Mouse (Mus musculus) stomach, postnatal 0 days (tissue): Measurements from ENCODE around the gene Ccdc27. TPM values are rescaled to one million over a fixed set of nuclear protein-coding genes. Genes with fewer than 3 reads are reported as not detected.

Experiments
- ATAC-seq: fragments of 200-750 bp; cut with Nextera tagmentation; 2 replicates; pipeline ENCODE4 v1.8.0; 2017; ENCODE audit not compliant: low FRiP score, low TSS enrichment
- DNase-seq: peaks from one replicate; pipeline ENCODE4 v3.0.0-alpha.2; 2016; ENCODE audit warnings: low spot score
- H3K27ac ChIP-seq: fragments of 300-500 bp; sonication (generic); replicated peaks from 2 replicates; pipeline ENCODE4 v1.5.1; 2014; ENCODE audit warnings: mild to moderate bottlenecking, control low read depth
- H3K27me3 ChIP-seq: fragments of 300-500 bp; sonication (generic); 2 replicates; pipeline ENCODE4 v1.6.1; 2014; ENCODE audit warnings: low read length; ENCODE audit not compliant: control insufficient read depth, insufficient read depth
- H3K36me3 ChIP-seq: fragments of 300-500 bp; sonication (generic); 2 replicates; pipeline ENCODE4 v1.6.1; 2014; ENCODE audit warnings: low read length, mixed read lengths; ENCODE audit not compliant: control insufficient read depth, insufficient read depth
- H3K4me1 ChIP-seq: fragments of 300-500 bp; sonication (generic); replicated peaks from 2 replicates; pipeline ENCODE4 v1.6.1; 2014; ENCODE audit warnings: antibody characterized with exemption; ENCODE audit not compliant: control insufficient read depth, insufficient read depth
- H3K4me2 ChIP-seq: fragments of 300-500 bp; sonication (generic); replicated peaks from 2 replicates; pipeline ENCODE4 v1.6.1; 2014; ENCODE audit warnings: low read depth, mild to moderate bottlenecking, control low read depth, moderate library complexity
- H3K4me3 ChIP-seq: fragments of 300-500 bp; sonication (generic); 2 replicates; pipeline ENCODE4 v1.5.1; 2014; ENCODE audit warnings: low read depth, low read length, control low read depth
- H3K9ac ChIP-seq: fragments of 300-500 bp; sonication (generic); 2 replicates; pipeline ENCODE4 v1.6.1; 2014; ENCODE audit warnings: mild to moderate bottlenecking, low read length, control low read depth, mixed read lengths
- H3K9me3 ChIP-seq: fragments of 300-500 bp; sonication (generic); 2 replicates; pipeline ENCODE4 v1.6.1; 2016; ENCODE audit warnings: low read length; ENCODE audit not compliant: control insufficient read depth
- CTCF ChIP-seq: IDR thresholded peaks from 2 replicates; pipeline ENCODE4 v1.5.1; 2016; ENCODE audit warnings: antibody characterized with exemption, low read depth, mild to moderate bottlenecking, moderate library complexity
- EP300 ChIP-seq: optimal IDR thresholded peaks from 2 replicates; pipeline ENCODE3; 2016; ENCODE audit warnings: antibody characterized with exemption
- WGBS: fragments of 180-500 bp; shearing (Covaris S2); extraction: QIAGEN DNeasy Blood & Tissue Kit; methylation state at CpG from one replicate; pipeline ENCODE4 v1.1.7; 2014; 5-methylcytosine and 5-hydroxymethylcytosine counted together
- polyA plus RNA-seq: library from polyadenylated mRNA; unstranded; fragments of >200 nt; fragmentation: Nextera tagmentation; extraction: Ambion mirVana; gene quantifications from 2 replicates; pipeline ENCODE4 v1.2.1, GENCODE M21; 2015

The Ccdc27 gene
- polyA plus RNA-seq, 1 experiment from 2014 or later = 0.07 TPM

GRCm38 (mm10) chr4:154024729-154025521, 17.6 kb downstream of the Ccdc27 start:
- no peak for TF ChIP-seq EP300
- TF ChIP-seq CTCF = no peak
- no peaks in the 10 kb centered on the region for H3K9me3 ChIP-seq
- H3K27ac ChIP-seq = peak overlapping the region; percentile 69
- ATAC-seq = no peak
- H3K27me3 ChIP-seq = no peaks in the 10 kb centered on the region
- WGBS = 36% methylated on average over 17 of the region's 17 CpGs
- H3K9ac ChIP-seq = peak overlapping the region; percentile 59
- H3K36me3 ChIP-seq = peaks cover 10% of the 10 kb centered on the region; the same call in 1 of the 2 replicates
- H3K4me2 ChIP-seq = peak overlapping the region; percentile 76
- H3K4me1 ChIP-seq = peaks cover 9% of the 10 kb centered on the region
- DNase-seq = no peak
- peak overlapping the region; percentile 53 for H3K4me3 ChIP-seq

GRCm38 (mm10) chr4:154023754-154024601, 18.5 kb downstream of the Ccdc27 start:
- peak overlapping the region; percentile 20; the same call in 1 of the 2 replicates for H3K4me2 ChIP-seq
- H3K4me1 ChIP-seq = peaks cover 9% of the 10 kb centered on the region
- H3K27me3 ChIP-seq = no peaks in the 10 kb centered on the region
- no peak overlapping the region for H3K27ac ChIP-seq
- 20% methylated on average over 8 of the region's 8 CpGs for WGBS
- H3K4me3 ChIP-seq = no peak overlapping the region
- H3K9me3 ChIP-seq = no peaks in the 10 kb centered on the region
- no peak for ATAC-seq
- no peak overlapping the region for H3K9ac ChIP-seq
- TF ChIP-seq CTCF (no peak), EP300 (no peak)
- peak; percentile 38 for DNase-seq
- H3K36me3 ChIP-seq = peaks cover 17% of the 10 kb centered on the region; the same call in 1 of the 2 replicates

DNA sequence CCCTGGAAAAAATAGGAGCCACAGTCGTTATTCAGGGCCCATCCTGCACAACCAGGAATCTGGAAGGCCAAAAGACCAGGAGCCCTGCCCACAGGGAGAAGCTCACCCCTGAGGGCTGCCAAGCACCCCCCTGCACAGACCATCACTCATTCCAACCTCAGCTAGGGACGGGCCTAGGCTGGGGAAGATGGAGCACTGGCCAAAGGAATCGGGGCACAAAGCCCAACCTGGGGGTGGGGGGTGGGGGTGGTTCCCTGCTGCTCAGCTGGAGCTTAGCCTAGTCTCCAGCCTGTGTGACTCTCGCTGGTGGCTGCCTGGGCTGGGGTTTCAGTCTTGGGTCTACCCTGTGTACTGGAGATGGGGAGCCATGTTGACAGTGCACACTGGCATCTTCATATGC, 19.6 kb downstream of the Ccdc27 start:
- H3K27ac ChIP-seq = peak overlapping the region; percentile 45; the same call in 1 of the 2 replicates
- H3K27me3 ChIP-seq = no peaks in the 10 kb centered on the region
- no peak overlapping the region for H3K4me3 ChIP-seq
- no peaks in the 10 kb centered on the region for H3K9me3 ChIP-seq
- peaks cover 9% of the 10 kb centered on the region for H3K4me1 ChIP-seq
- H3K36me3 ChIP-seq = peaks cover 28% of the 10 kb centered on the region
- TF ChIP-seq CTCF = no peak
- TF ChIP-seq EP300 = no peak
- no peak for DNase-seq
- peak; percentile 9; the same call in 1 of the 2 replicates for ATAC-seq
- no peak overlapping the region for H3K9ac ChIP-seq
- WGBS = 20% methylated on average over 4 of the region's 4 CpGs
- H3K4me2 ChIP-seq = no peak overlapping the region

DNA sequence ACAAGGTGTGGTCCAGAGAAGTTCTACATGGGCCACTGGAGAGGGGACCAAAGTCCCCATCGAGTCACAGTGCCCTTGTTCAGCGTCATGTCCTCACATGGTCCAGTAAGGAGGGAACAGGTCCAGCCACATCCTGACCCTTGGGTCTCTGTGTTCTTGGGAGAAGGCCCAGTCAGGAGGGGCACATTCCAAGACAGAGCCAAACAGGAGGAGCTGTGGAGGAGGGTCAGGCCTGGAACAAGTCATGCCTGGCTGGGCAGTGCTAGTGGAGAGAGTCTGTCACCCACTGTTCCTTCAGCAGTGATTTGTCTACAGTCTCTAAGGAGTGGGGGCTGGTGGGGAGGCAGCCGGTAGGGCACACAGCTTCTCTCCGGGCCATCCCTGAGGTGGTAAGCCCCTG, 20.1 kb downstream of the Ccdc27 start:
- 49% methylated on average over 4 of the region's 4 CpGs for WGBS
- H3K4me1 ChIP-seq = peaks cover 9% of the 10 kb centered on the region
- H3K9ac ChIP-seq = no peak overlapping the region
- peaks cover 29% of the 10 kb centered on the region for H3K36me3 ChIP-seq
- TF ChIP-seq CTCF = no peak
- TF ChIP-seq EP300 = no peak
- DNase-seq (peak; percentile 36), ATAC-seq (peak; percentile 39)
- no peaks in the 10 kb centered on the region for H3K27me3 ChIP-seq
- peak overlapping the region; percentile 45; the same call in 1 of the 2 replicates for H3K27ac ChIP-seq
- no peak overlapping the region for H3K4me3 ChIP-seq
- H3K4me2 ChIP-seq = no peak overlapping the region
- no peaks in the 10 kb centered on the region for H3K9me3 ChIP-seq

DNA sequence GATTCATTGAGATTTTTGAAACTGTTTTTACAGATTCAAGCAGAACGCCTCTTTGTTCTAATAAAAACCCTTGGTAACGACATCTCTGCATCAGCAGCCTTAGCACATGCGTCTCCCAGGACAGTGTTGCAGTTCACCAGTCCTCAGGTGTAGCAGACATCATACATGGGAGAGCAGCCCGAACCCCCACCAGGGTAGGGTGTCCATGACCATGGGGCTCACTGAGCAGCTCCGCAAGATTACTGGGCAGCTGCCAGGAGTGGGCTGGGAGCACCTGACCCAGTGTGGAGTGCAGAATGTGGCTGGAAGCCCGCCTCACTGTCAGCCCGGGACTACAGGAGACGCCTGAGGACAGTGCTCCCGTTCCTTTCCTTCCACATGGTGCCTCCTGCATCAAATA, 21.0 kb downstream of the Ccdc27 start:
- Histone ChIP-seq H3K4me1 (peaks cover 6% of the 10 kb centered on the region), H3K9ac (no peak overlapping the region), H3K27ac (no peak overlapping the region), H3K9me3 (no peaks in the 10 kb centered on the region), H3K4me3 (no peak overlapping the region), H3K36me3 (peaks cover 31% of the 10 kb centered on the region), H3K27me3 (no peaks in the 10 kb centered on the region), H3K4me2 (no peak overlapping the region)
- DNase-seq (no peak), ATAC-seq (no peak)
- TF ChIP-seq EP300 = no peak
- TF ChIP-seq CTCF = no peak
- 82% methylated on average over 9 of the region's 9 CpGs for WGBS
